Mouse (Mus musculus): ENCODE data around the gene Rab44.

DNA sequence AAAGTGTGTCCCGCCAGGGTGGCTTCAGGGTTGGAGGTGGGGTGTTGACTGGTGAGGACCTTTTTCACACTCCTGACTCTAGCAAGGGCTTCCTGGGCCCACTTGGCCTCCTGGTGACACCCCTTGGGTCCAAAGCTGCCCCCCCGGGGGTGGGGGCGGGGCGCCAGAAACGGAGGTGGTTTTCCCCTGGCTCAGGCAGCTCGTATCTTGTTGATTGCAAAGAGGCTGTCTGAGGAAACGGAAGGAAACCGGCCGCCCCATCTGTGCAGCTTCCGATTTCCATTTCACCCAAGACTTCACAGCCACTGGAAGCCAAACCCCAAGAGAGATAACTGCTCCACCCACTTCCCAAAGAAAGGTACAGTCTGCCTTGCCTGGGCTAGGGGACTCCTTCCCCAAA is 58.1 kb downstream of the Rab44 start:
- TF ChIP-seq CTCF (IDR thresholded peaks at IDR 0.05; ENCODE audit: low read depth) (no peak), EP300 (IDR thresholded peaks at IDR 0.05; ENCODE audit: low read depth) (0 out of 2 replicates have a peak, but pooled peaks have one; percentile 28)
